Mouse (Mus musculus): ENCODE data around the gene Cib3. TPM values are rescaled to one million over a fixed set of nuclear protein-coding genes. Genes with fewer than 3 reads are reported as not detected.

Gene Cib3
- total and polyA plus RNA-seq, 3 experiments, result not detected

DNA sequence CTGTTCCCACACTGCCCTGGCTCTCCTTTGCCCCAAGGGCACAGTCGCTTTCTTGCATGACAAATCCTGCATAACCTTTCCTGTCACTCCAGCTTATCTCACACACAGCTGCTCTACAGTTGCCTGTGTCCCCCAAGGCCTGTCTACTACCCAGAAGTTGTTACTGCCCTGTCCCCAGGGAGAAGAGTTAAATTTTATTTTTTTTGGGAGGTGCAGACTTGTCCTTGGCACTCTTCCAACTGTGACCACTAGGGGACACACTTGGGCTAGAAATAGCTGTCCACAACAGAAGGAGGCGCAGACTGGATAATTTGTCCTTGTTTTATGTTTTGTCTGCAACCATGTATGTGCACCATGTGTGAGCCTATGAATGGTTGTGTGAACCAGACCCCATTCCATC is 48.4 kb upstream of the Cib3 start:
- no peaks in the 10 kb centered on the region for H3K79me2 ChIP-seq (ENCODE audit: control insufficient read depth, insufficient read depth, low read length, poor library complexity)
- DNase-seq (ENCODE audit: low read depth, low spot score), result peak; percentile 61
- H3K27me3 ChIP-seq (ENCODE audit: control insufficient read depth in 1 of 2, insufficient read depth in 2 of 2, low read length in 2 of 2), result no peaks in the 10 kb centered on the region
- H3K27ac ChIP-seq (ENCODE audit: control insufficient read depth, low read depth, low read length), result no peak overlapping the region
- H3K4me3 ChIP-seq (ENCODE audit: control insufficient read depth in 1 of 2, insufficient read depth in 1 of 2, low read depth in 2 of 2, low read length in 2 of 2), result no peak overlapping the region
- H3K4me1 ChIP-seq (ENCODE audit: control insufficient read depth in 1 of 2, insufficient read depth in 2 of 2, low read length in 2 of 2), result no peaks in the 10 kb centered on the region
- no peaks in the 10 kb centered on the region for H3K36me3 ChIP-seq (ENCODE audit: control insufficient read depth in 1 of 2, insufficient read depth in 2 of 2, low read length in 2 of 2)
- no peak overlapping the region for H3K9ac ChIP-seq (ENCODE audit: control insufficient read depth, low read depth, low read length, poor library complexity, severe bottlenecking)
- H3K9me3 ChIP-seq (replicated peaks; ENCODE audit: insufficient read depth, low read length), result no peaks in the 10 kb centered on the region
- no peak for TF ChIP-seq TAL1 (IDR thresholded peaks at IDR 0.05; ENCODE audit: low read length)
- TF ChIP-seq JUND (IDR thresholded peaks at IDR 0.05; ENCODE audit: low read depth, low read length), result no peak
- peak; percentile 66 for TF ChIP-seq SMC3 (IDR thresholded peaks at IDR 0.05; ENCODE audit: low read depth, low read length)
- TF ChIP-seq CHD2 (IDR thresholded peaks at IDR 0.05; ENCODE audit: low read length), result no peak
- TF ChIP-seq POLR2AphosphoS2 (IDR thresholded peaks at IDR 0.05; ENCODE audit: low read length), result no peak
- no peak for TF ChIP-seq GATA1 (IDR thresholded peaks at IDR 0.05; ENCODE audit: low read depth, low read length)
- peak; percentile 76 for TF ChIP-seq RAD21 (IDR thresholded peaks at IDR 0.05; ENCODE audit: low read depth, low read length)
- TF ChIP-seq E2F4 (IDR thresholded peaks at IDR 0.05; ENCODE audit: borderline replicate concordance, low read depth, low read length), result no peak
- no peak for TF ChIP-seq POLR2AphosphoS5 (IDR thresholded peaks at IDR 0.05; ENCODE audit: borderline replicate concordance, low read depth, low read length)
- TF ChIP-seq TBP (IDR thresholded peaks at IDR 0.05; ENCODE audit: low read depth, low read length), result no peak
- no peak for TF ChIP-seq MEF2A (IDR thresholded peaks at IDR 0.05; ENCODE audit: extremely low read depth, insufficient replicate concordance, low read depth, low read length, poor library complexity, severe bottlenecking)
- TF ChIP-seq MAFK (IDR thresholded peaks at IDR 0.05; ENCODE audit: borderline replicate concordance, low read depth, low read length), result no peak
- no peak for TF ChIP-seq MXI1 (IDR thresholded peaks at IDR 0.05; ENCODE audit: low read depth, low read length)
- TF ChIP-seq SIN3A (IDR thresholded peaks at IDR 0.05; ENCODE audit: low read length), result no peak
- no peak for TF ChIP-seq ZNF384 (IDR thresholded peaks at IDR 0.05; ENCODE audit: low read depth, low read length)
- no peak for TF ChIP-seq USF2 (IDR thresholded peaks at IDR 0.05; ENCODE audit: borderline replicate concordance in 1 of 2, insufficient read depth in 1 of 2, low read depth in 1 of 2, low read length in 2 of 2)
- TF ChIP-seq KAT2A (conservative IDR thresholded peaks at IDR 0.05; ENCODE audit: low read depth, low read length), result no peak
- no peak for TF ChIP-seq HCFC1 (IDR thresholded peaks at IDR 0.05; ENCODE audit: low read depth, low read length)
- no peak for TF ChIP-seq POLR2A (IDR thresholded peaks at IDR 0.05; ENCODE audit: control insufficient read depth in 1 of 2, insufficient read depth in 1 of 2, low read depth in 1 of 2, low read length in 2 of 2, poor library complexity in 1 of 2)
- TF ChIP-seq NRF1 (IDR thresholded peaks at IDR 0.05; ENCODE audit: insufficient read depth, low read depth, low read length, poor library complexity, severe bottlenecking), result no peak
- no peak for TF ChIP-seq MAZ (IDR thresholded peaks at IDR 0.05; ENCODE audit: low read depth, low read length)
- TF ChIP-seq CTCF (IDR thresholded peaks at IDR 0.05 in 2 of 3, conservative IDR thresholded peaks at IDR 0.05 in 1 of 3; ENCODE audit: control insufficient read depth in 1 of 3, insufficient read depth in 1 of 3, low read depth in 2 of 3, low read length in 3 of 3, poor library complexity in 1 of 3, severe bottlenecking in 1 of 3), result peak; percentile 44 to 70 (median 66)
- peak; percentile 60 for TF ChIP-seq ZC3H11A (IDR thresholded peaks at IDR 0.05; ENCODE audit: low read depth, low read length)
- TF ChIP-seq NELFE (IDR thresholded peaks at IDR 0.05; ENCODE audit: low read depth, low read length), result no peak
